Mouse (Mus musculus) common myeloid progenitor, adult 5-6 weeks (primary cell): ENCODE data around the gene Gm4884. TPM values are rescaled to one million over a fixed set of nuclear protein-coding genes. Genes with fewer than 3 reads are reported as not detected.
"Not testable (repeated sequence)": the region's sequence is repeated elsewhere in the genome, so short reads cannot be mapped to it uniquely, and the experiment has no call there.

Experiments
- ATAC-seq: replicated peaks from 2 replicates; pipeline ENCODE4 v1.8.0; 2016; ENCODE audit warnings: low read depth, mild to moderate bottlenecking, moderate TSS enrichment, inconsistent platforms; ENCODE audit not compliant: poor library complexity, severe bottlenecking
- total RNA-seq: library from RNA; stranded (forward); fragments of 200-1000, 187-1606 nt; gene quantifications from 2 replicates; pipeline ENCODE4 v1.2.3, GENCODE M21; 2017

The Gm4884 gene
- total RNA-seq: not detected in 2 replicates

DNA sequence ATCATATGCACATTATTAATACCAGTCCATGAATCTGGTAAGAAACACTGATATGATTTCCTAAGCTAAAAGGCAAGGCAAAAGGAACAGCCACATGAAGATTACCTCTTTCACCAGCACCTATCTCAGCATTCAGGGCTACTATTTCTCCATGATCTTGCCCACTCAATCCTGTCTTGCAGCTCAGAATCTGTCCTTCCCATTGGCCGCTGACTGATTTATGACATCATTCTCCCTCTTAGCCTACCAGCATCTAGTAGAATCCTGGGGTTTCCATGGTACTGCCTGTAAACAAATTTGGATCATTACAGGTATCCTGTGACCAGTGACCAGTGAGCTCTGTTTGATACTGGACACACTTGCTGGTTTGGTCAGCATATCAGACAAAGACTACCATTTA, at the start of gene Gm4884:
Gm4884 (plus strand) TSS at position 301 of the 400 bp plus-strand sequence.
- not testable (repeated sequence) for ATAC-seq

DNA sequence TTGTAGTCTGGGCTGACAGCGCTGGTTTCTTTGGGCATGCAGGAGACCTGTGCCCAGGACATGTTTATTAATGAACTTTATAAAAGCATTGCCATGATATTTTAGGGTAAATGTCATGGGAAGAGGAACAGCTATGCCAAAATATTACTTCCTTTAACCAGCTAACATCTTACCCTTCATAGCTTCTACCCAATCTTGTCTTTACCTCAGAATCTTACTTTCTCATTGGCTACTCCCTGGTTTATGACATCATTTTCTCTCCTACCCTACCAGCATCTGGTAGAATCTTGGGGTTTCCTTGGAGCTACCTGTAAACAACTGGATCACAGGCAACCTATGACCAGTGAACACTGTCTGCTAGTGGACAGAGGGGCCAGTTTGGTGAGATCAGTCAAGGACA, 45.3 kb upstream of the Gm4884 start, which contains the start of gene 4930433I11Rik:
4930433I11Rik (plus strand) TSS at position 301 of the 400 bp plus-strand sequence.
- ATAC-seq: no peak

GRCm38 (mm10) chr7:41044058-41044457, 11.5 kb downstream of the Gm4884 start:
- ATAC-seq: not testable (repeated sequence)

Other genes starting within 250 kb of the Gm4884 start
- not detected in 2 replicates for gene Vstm2b, start 134.4 kb upstream of the Gm4884 start, total RNA-seq
- not detected in 2 replicates for gene 4930433I11Rik, start 45.2 kb upstream of the Gm4884 start, total RNA-seq
- gene Gm5592, start 121.1 kb downstream of the Gm4884 start, total RNA-seq: not detected in 2 replicates